Mouse (Mus musculus): ENCODE data around the gene Arf1. TPM values are rescaled to one million over a fixed set of nuclear protein-coding genes. Genes with fewer than 3 reads are reported as not detected.

The Arf1 gene
- polyA plus RNA-seq, 1 experiment from 2014 or later: 739 TPM

DNA sequence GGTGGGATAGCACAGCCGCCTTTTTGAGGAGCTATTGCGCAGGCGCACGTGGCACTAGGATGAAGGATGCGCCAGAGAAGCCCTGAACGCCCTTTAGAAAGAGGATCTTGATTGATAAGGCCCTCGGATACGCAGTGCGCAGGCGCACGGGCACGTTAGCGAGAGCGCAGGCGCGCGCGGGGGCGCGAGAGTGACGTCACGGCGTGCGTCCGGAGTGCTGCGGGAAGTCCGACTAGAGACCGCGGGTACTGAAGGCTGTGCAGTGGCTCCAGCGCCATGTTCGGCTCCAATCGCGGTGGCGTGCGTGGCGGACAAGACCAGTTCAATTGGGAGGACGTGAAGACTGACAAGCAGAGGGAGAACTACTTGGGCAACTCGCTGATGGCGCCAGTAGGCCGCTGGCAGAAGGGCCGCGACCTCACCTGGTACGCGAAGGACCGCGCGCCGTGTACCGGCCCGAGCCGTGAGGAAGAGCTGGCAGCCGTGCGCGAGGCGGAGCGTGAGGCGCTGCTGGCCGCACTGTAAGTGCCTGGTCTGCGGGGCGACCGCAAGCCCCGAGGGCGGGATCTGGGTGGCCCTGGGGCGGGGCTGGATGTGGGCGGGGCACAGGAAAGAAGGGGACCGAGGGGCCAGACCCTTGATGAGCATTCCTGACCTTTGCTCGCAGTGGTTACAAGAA, 19.8 kb downstream of the Arf1 start, which contains the start of gene 2310033P09Rik:
TSS of gene 2310033P09Rik (plus strand) at position 169 of the 679 bp plus-strand sequence.
- Histone ChIP-seq H3K4me1 (replicated peaks; ENCODE audit: control insufficient read depth, insufficient read depth, low read length) (peaks cover 10% of the 10 kb centered on the region; the same call in 1 of the 2 replicates), H3K27ac (ENCODE audit: low read length) (peak within 1 kb of the TSS; percentile 95), H3K4me3 (ENCODE audit: low read length) (peak within 1 kb of the TSS; percentile 89), H3K27me3 (ENCODE audit: control insufficient read depth, insufficient read depth, low read depth, low read length) (no peaks in the 10 kb centered on the region), H3K4me2 (ENCODE audit: low read depth, low read length) (peak within 1 kb of the TSS; percentile 86), H3K36me3 (ENCODE audit: control insufficient read depth, insufficient read depth, low read length) (peaks cover 29% of the 10 kb centered on the region), H3K9me3 (ENCODE audit: control insufficient read depth, low read length) (no peaks in the 10 kb centered on the region), H3K9ac (ENCODE audit: low read length) (peak within 1 kb of the TSS; percentile 91)
- WGBS: under 1% methylated on average over 57 of the region's 67 CpGs
- ATAC-seq (ENCODE audit: low read depth): peak; percentile 88

DNA sequence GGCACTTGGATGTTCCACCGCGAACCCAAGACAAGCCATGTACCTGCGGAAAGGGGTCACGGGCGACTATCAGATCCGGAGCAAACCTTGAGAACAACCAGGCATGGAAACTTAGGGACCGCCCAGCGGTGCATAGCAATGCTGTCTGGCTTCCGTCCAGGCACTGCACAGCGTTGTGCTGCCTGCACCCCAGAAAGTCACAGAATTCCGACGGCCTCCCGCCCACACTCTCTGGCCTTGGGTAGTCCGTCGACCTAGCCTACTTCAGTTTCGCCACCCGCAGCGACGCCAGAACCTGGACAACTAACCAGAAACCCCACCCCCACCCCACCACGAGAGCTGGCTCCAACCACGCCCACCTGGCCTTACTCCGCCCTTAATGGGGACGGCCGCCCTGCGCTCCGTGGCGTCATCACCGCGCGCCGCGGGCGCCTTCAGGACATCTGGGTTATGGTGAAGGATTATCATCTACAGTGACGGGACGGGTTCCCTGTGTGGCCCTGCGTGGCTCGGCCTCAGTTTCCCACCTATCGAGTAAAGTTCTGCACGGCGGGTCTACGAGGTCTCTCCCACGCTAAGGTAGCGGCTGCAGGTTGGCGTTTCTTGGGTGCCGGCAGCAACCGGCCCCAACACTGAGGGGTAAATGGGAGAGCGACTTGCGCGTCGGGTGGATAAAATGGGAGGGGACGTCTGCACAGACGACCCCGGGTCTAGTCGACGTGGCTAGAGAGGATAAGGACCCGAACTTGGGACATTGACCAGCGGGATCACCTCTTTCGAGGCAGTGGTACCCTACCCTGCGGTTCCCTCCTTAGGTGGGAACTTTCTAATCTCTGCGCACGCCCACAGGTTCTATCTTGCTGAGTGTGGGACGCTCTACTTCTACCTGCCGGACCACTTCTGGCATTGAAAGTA, 25.7 kb downstream of the Arf1 start, which contains the start of gene Mrpl55:
TSS of gene Mrpl55 (plus strand) at position 406 of the 915 bp plus-strand sequence.
- Histone ChIP-seq H3K4me3 (ENCODE audit: low read length) (peak within 1 kb of the TSS; percentile 95), H3K4me1 (replicated peaks; ENCODE audit: control insufficient read depth, insufficient read depth, low read length) (peaks cover 15% of the 10 kb centered on the region), H3K9ac (ENCODE audit: low read length) (peak within 1 kb of the TSS; percentile 89), H3K27me3 (ENCODE audit: control insufficient read depth, insufficient read depth, low read depth, low read length) (no peaks in the 10 kb centered on the region), H3K27ac (ENCODE audit: low read length) (peak within 1 kb of the TSS; percentile 90), H3K36me3 (ENCODE audit: control insufficient read depth, insufficient read depth, low read length) (peaks cover 15% of the 10 kb centered on the region), H3K4me2 (ENCODE audit: low read depth, low read length) (peak within 1 kb of the TSS; percentile 96), H3K9me3 (ENCODE audit: control insufficient read depth, low read length) (no peaks in the 10 kb centered on the region)
- under 1% methylated on average over 63 of the region's 63 CpGs for WGBS
- ATAC-seq (ENCODE audit: low read depth): peak; percentile 95

GRCm38 (mm10) chr11:59201216-59202002, 26.7 kb downstream of the Arf1 start:
- peak overlapping the region; percentile 90 for H3K27ac ChIP-seq (ENCODE audit: low read length)
- H3K36me3 ChIP-seq (ENCODE audit: control insufficient read depth, insufficient read depth, low read length): peaks cover 14% of the 10 kb centered on the region
- ATAC-seq (ENCODE audit: low read depth): peak; percentile 34
- peak overlapping the region; percentile 92 for H3K4me2 ChIP-seq (ENCODE audit: low read depth, low read length)
- 22% methylated on average over 16 of the region's 16 CpGs for WGBS
- peaks cover 15% of the 10 kb centered on the region for H3K4me1 ChIP-seq (replicated peaks; ENCODE audit: control insufficient read depth, insufficient read depth, low read length)
- no peaks in the 10 kb centered on the region for H3K9me3 ChIP-seq (ENCODE audit: control insufficient read depth, low read length)
- H3K27me3 ChIP-seq (ENCODE audit: control insufficient read depth, insufficient read depth, low read depth, low read length): no peaks in the 10 kb centered on the region
- peak overlapping the region; percentile 89 for H3K9ac ChIP-seq (ENCODE audit: low read length)
- peak overlapping the region; percentile 95 for H3K4me3 ChIP-seq (ENCODE audit: low read length)

DNA sequence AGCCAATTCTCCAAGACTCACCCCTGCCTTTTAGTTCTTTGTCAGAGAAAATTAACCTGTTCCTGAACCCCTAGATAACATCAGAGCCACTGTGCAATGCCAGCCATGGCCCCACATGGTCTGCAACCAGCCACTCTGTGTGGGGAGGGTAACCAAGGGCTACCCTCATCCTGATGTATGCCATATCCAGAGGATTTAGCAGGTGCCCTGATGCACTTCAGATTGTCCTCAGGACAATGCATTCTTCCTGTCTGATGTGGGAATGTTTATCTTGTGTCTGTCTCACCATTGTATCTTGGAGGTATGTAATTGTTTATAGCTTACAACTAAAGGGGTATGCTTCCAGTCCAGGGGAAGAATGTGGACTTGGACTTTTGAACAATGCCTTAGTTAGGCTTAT, 31.8 kb downstream of the Arf1 start:
- peak overlapping the region; percentile 63 for H3K27ac ChIP-seq (ENCODE audit: low read length)
- peak; percentile 32 for ATAC-seq (ENCODE audit: low read depth)
- no peak overlapping the region for H3K9ac ChIP-seq (ENCODE audit: low read length)
- no peaks in the 10 kb centered on the region for H3K9me3 ChIP-seq (ENCODE audit: control insufficient read depth, low read length)
- H3K36me3 ChIP-seq (ENCODE audit: control insufficient read depth, insufficient read depth, low read length): peaks cover 7% of the 10 kb centered on the region; the same call in 1 of the 2 replicates
- H3K4me1 ChIP-seq (replicated peaks; ENCODE audit: control insufficient read depth, insufficient read depth, low read length): peaks cover 5% of the 10 kb centered on the region
- H3K27me3 ChIP-seq (ENCODE audit: control insufficient read depth, insufficient read depth, low read depth, low read length): no peaks in the 10 kb centered on the region
- H3K4me3 ChIP-seq (ENCODE audit: low read length): no peak overlapping the region
- H3K4me2 ChIP-seq (ENCODE audit: low read depth, low read length): no peak overlapping the region

- Histone ChIP-seq H3K9me3 (ENCODE audit: control insufficient read depth, low read length) (no peaks in the 10 kb centered on the region), H3K27me3 (ENCODE audit: control insufficient read depth, insufficient read depth, low read depth, low read length) (no peaks in the 10 kb centered on the region), H3K4me1 (replicated peaks; ENCODE audit: control insufficient read depth, insufficient read depth, low read length) (peaks cover 10% of the 10 kb centered on the region; the same call in 1 of the 2 replicates), H3K27ac (ENCODE audit: low read length) (peak within 1 kb of the TSS; percentile 91), H3K9ac (ENCODE audit: low read length) (peak within 1 kb of the TSS; percentile 83), H3K4me3 (ENCODE audit: low read length) (peak within 1 kb of the TSS; percentile 76), H3K36me3 (ENCODE audit: control insufficient read depth, insufficient read depth, low read length) (no peaks in the 10 kb centered on the region), H3K4me2 (ENCODE audit: low read depth, low read length) (peak within 1 kb of the TSS; percentile 88)
- peak; percentile 3; the same call in 1 of the 2 replicates for ATAC-seq (ENCODE audit: low read depth)
- WGBS: 5% methylated on average over 16 of the region's 16 CpGs
Observed at GRCm38 (mm10) chr11:59192059-59192386, 36.0 kb downstream of the Arf1 start, which contains the start of gene Guk1. Gene Guk1, minus strand, starts transcription at chr11:59192212.

DNA sequence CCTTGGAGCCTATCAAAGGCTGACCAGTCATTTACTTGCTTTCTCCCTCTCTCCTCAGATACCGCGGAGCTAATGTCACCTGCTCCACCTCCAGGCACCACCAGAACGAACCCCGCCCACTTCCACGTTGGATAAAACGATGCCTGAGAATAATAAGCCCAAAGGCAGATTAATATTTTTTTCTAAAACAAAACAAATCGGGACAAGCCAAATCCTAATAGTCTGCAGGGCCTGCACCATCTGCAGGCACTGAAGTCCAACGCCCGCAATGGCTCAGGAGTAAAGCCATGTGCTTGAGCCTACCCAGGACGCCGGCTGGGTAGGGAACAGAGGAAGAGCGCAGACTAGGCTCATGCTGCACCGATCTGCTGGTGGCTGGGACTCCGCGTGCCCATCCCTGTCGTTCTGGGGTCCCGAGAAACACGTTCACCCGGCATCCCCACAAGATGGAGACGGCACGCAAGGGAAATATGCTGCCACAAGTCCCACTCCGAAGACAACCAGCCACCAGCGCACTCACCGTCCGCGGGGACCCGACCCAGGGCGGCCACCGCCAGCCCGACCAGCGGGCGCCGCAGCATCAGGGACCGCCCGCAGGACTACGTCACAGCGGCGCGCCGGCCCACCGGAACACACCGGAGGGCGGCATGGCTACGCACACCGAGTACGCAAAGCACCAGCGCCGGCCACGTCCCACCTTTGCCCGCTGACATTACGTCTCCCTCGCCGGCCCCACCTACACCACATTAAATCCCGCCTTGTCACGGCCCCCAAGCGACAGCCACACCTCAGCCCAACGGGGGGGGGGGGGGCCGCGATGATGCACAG, 36.6 kb downstream of the Arf1 start:
- peak overlapping the region; percentile 83 for H3K9ac ChIP-seq (ENCODE audit: low read length)
- H3K4me3 ChIP-seq (ENCODE audit: low read length): peak overlapping the region; percentile 76
- peak overlapping the region; percentile 91 for H3K27ac ChIP-seq (ENCODE audit: low read length)
- WGBS: under 1% methylated on average over 46 of the region's 59 CpGs
- H3K9me3 ChIP-seq (ENCODE audit: control insufficient read depth, low read length): no peaks in the 10 kb centered on the region
- ATAC-seq (ENCODE audit: low read depth): peak; percentile 95
- no peaks in the 10 kb centered on the region for H3K36me3 ChIP-seq (ENCODE audit: control insufficient read depth, insufficient read depth, low read length)
- H3K4me1 ChIP-seq (replicated peaks; ENCODE audit: control insufficient read depth, insufficient read depth, low read length): peaks cover 10% of the 10 kb centered on the region; the same call in 1 of the 2 replicates
- peak overlapping the region; percentile 88 for H3K4me2 ChIP-seq (ENCODE audit: low read depth, low read length)
- H3K27me3 ChIP-seq (ENCODE audit: control insufficient read depth, insufficient read depth, low read depth, low read length): no peaks in the 10 kb centered on the region

DNA sequence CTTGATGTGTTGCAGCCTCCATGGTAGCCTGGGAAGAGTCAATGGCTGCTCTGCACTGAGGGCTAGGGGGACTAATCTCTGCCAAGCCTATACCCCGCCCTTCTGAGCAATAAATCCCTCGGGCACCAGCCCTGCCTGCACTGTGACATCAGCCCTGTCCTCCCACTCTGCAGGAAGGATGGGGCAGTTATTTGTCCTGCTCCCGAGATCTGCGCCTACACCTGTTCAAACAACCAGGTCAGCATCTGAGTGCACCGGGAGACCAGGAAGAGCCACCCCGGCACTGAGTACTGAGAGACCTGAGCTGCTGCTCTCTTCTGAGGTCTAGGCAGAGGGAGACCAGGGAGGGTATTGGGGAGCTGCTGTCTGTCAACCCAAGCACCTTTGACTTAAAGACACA, 40.4 kb downstream of the Arf1 start:
- Histone ChIP-seq H3K4me3 (ENCODE audit: low read length) (no peak overlapping the region), H3K9me3 (ENCODE audit: control insufficient read depth, low read length) (no peaks in the 10 kb centered on the region), H3K4me1 (replicated peaks; ENCODE audit: control insufficient read depth, insufficient read depth, low read length) (peaks cover 21% of the 10 kb centered on the region), H3K27ac (ENCODE audit: low read length) (no peak overlapping the region), H3K36me3 (ENCODE audit: control insufficient read depth, insufficient read depth, low read length) (peaks cover 7% of the 10 kb centered on the region; the same call in 1 of the 2 replicates), H3K4me2 (ENCODE audit: low read depth, low read length) (no peak overlapping the region), H3K9ac (ENCODE audit: low read length) (no peak overlapping the region), H3K27me3 (ENCODE audit: control insufficient read depth, insufficient read depth, low read depth, low read length) (no peaks in the 10 kb centered on the region)
- ATAC-seq (ENCODE audit: low read depth): no peak
- WGBS: 45% methylated on average over 6 of the region's 6 CpGs

- Histone ChIP-seq H3K4me1 (replicated peaks; ENCODE audit: control insufficient read depth, insufficient read depth, low read length) (peaks cover 15% of the 10 kb centered on the region), H3K36me3 (ENCODE audit: control insufficient read depth, insufficient read depth, low read length) (peaks cover 7% of the 10 kb centered on the region; the same call in 1 of the 2 replicates), H3K9me3 (ENCODE audit: control insufficient read depth, low read length) (no peaks in the 10 kb centered on the region), H3K4me2 (ENCODE audit: low read depth, low read length) (no peak overlapping the region), H3K4me3 (ENCODE audit: low read length) (no peak overlapping the region), H3K27ac (ENCODE audit: low read length) (no peak overlapping the region), H3K9ac (ENCODE audit: low read length) (no peak overlapping the region), H3K27me3 (ENCODE audit: control insufficient read depth, insufficient read depth, low read depth, low read length) (no peaks in the 10 kb centered on the region)
- WGBS: 73% methylated on average over 5 of the region's 5 CpGs
- no peak for ATAC-seq (ENCODE audit: low read depth)
Observed at GRCm38 (mm10) chr11:59185490-59185889, 42.6 kb downstream of the Arf1 start.

Data from lung, embryonic 16.5 days (tissue).